Mouse (Mus musculus) neural tube, embryonic 11.5 days (tissue): ENCODE measurements around the gene Ugt1a10. TPM values are rescaled to one million over a fixed set of nuclear protein-coding genes. Genes with fewer than 3 reads are reported as not detected.

ENCODE experiments used
- ATAC-seq: fragments of 200-750 bp; cut with Nextera tagmentation; 2 replicates; pipeline ENCODE4 v1.8.0; 2017; ENCODE audit warnings: moderate number of reproducible peaks, mild to moderate bottlenecking, moderate TSS enrichment, moderate library complexity; ENCODE audit not compliant: insufficient read depth, low FRiP score, low TSS enrichment
- DNase-seq: peaks from one replicate; pipeline ENCODE4 v3.0.0-alpha.2; 2015; ENCODE audit warnings: low spot score
- H3K27ac ChIP-seq: fragments of 300-500 bp; sonication (generic); 2 replicates; pipeline ENCODE4 v1.5.1; 2014; ENCODE audit warnings: low read depth, mild to moderate bottlenecking, low read length
- H3K27me3 ChIP-seq: fragments of 300-500 bp; sonication (generic); 2 replicates; pipeline ENCODE4 v1.6.1; 2014; ENCODE audit warnings: mild to moderate bottlenecking, low read length, mixed read lengths; ENCODE audit not compliant: control insufficient read depth, insufficient read depth
- H3K36me3 ChIP-seq: fragments of 300-500 bp; sonication (generic); 2 replicates; pipeline ENCODE4 v1.6.1; 2014; ENCODE audit warnings: mild to moderate bottlenecking, low read length, moderate library complexity, mixed read lengths; ENCODE audit not compliant: control insufficient read depth, insufficient read depth
- H3K4me1 ChIP-seq: fragments of 300-500 bp; sonication (generic); 2 replicates; pipeline ENCODE4 v1.6.1; 2014; ENCODE audit warnings: low read length, mixed read lengths; ENCODE audit not compliant: control insufficient read depth, insufficient read depth
- H3K4me2 ChIP-seq: fragments of 300-500 bp; sonication (generic); 2 replicates; pipeline ENCODE4 v1.6.1; 2014; ENCODE audit warnings: low read depth, mild to moderate bottlenecking, moderate library complexity
- H3K4me3 ChIP-seq: fragments of 300-500 bp; sonication (generic); 2 replicates; pipeline ENCODE4 v1.5.1; 2014; ENCODE audit warnings: low read depth, low read length
- H3K9ac ChIP-seq: fragments of 300-500 bp; sonication (generic); 2 replicates; pipeline ENCODE4 v1.6.1; 2014; ENCODE audit warnings: mild to moderate bottlenecking, low read length
- H3K9me3 ChIP-seq: fragments of 300-500 bp; sonication (generic); 2 replicates; pipeline ENCODE4 v1.6.1; 2016; ENCODE audit warnings: low read length; ENCODE audit not compliant: control insufficient read depth
- WGBS: fragments of 180-500 bp; shearing (Covaris S2); extraction: QIAGEN DNeasy Blood & Tissue Kit; methylation state at CpG from one replicate; pipeline ENCODE4 v1.1.7; 2014; 5-methylcytosine and 5-hydroxymethylcytosine counted together
- polyA plus RNA-seq: library from polyadenylated mRNA; unstranded; fragments of >200 nt; fragmentation: Nextera tagmentation; extraction: Ambion mirVana; gene quantifications from 2 replicates; pipeline ENCODE4 v1.2.1, GENCODE M21; 2014

The Ugt1a10 gene
- polyA plus RNA-seq = not detected in 2 replicates

- H3K9ac ChIP-seq = no peak within 1 kb of the TSS
- no peak within 1 kb of the TSS for H3K4me2 ChIP-seq
- no peaks in the 10 kb centered on the region for H3K36me3 ChIP-seq
- no peaks in the 10 kb centered on the region for H3K27me3 ChIP-seq
- H3K9me3 ChIP-seq = no peaks in the 10 kb centered on the region
- DNase-seq = no peak
- WGBS = 79% methylated on average over 1 of the region's 1 CpGs
- no peaks in the 10 kb centered on the region for H3K4me1 ChIP-seq
- ATAC-seq = no peak
- H3K27ac ChIP-seq = no peak within 1 kb of the TSS
- no peak within 1 kb of the TSS for H3K4me3 ChIP-seq
Observed at GRCm38 (mm10) chr1:88055088-88055487, at the start of gene Ugt1a10. Gene Ugt1a10 (plus strand): TSS chr1:88055388.

- WGBS = 6% methylated on average over 5 of the region's 5 CpGs
- H3K4me2 ChIP-seq = peak overlapping the region; percentile 63
- DNase-seq (no peak), ATAC-seq (no peak)
- peak overlapping the region; percentile 92 for H3K9ac ChIP-seq
- H3K4me1 ChIP-seq = no peaks in the 10 kb centered on the region
- H3K9me3 ChIP-seq = no peaks in the 10 kb centered on the region
- no peaks in the 10 kb centered on the region for H3K36me3 ChIP-seq
- peak overlapping the region; percentile 88; the same call in 1 of the 2 replicates for H3K27ac ChIP-seq
- no peaks in the 10 kb centered on the region for H3K27me3 ChIP-seq
- H3K4me3 ChIP-seq = peak overlapping the region; percentile 67
Observed at GRCm38 (mm10) chr1:88007692-88008210, 47.4 kb upstream of the Ugt1a10 start.

- H3K4me3 ChIP-seq = peak within 1 kb of the TSS; percentile 67
- peak; percentile 87 for DNase-seq
- no peaks in the 10 kb centered on the region for H3K9me3 ChIP-seq
- peak; percentile 94 for ATAC-seq
- no peaks in the 10 kb centered on the region for H3K4me1 ChIP-seq
- no peaks in the 10 kb centered on the region for H3K27me3 ChIP-seq
- H3K9ac ChIP-seq = peak within 1 kb of the TSS; percentile 92
- H3K36me3 ChIP-seq = no peaks in the 10 kb centered on the region
- H3K27ac ChIP-seq = peak within 1 kb of the TSS; percentile 88
- peak within 1 kb of the TSS; percentile 63 for H3K4me2 ChIP-seq
- WGBS = under 1% methylated on average over 45 of the region's 45 CpGs
Observed at GRCm38 (mm10) chr1:88008211-88008697, 46.9 kb upstream of the Ugt1a10 start, which contains the start of gene Usp40. Gene Usp40 (minus strand): TSS chr1:88008551.

- Histone ChIP-seq H3K27me3 (no peaks in the 10 kb centered on the region), H3K27ac (no peak overlapping the region), H3K36me3 (no peaks in the 10 kb centered on the region), H3K9me3 (no peaks in the 10 kb centered on the region), H3K4me3 (peak overlapping the region; percentile 67), H3K4me1 (no peaks in the 10 kb centered on the region), H3K9ac (no peak overlapping the region), H3K4me2 (peak overlapping the region; percentile 63)
- ATAC-seq = peak; percentile 58; the same call in 1 of the 2 replicates
- DNase-seq = no peak
- WGBS = 56% methylated on average over 4 of the region's 4 CpGs
Observed at GRCm38 (mm10) chr1:88008735-88009134, 46.5 kb upstream of the Ugt1a10 start.

- H3K9me3 ChIP-seq = no peaks in the 10 kb centered on the region
- ATAC-seq (no peak), DNase-seq (no peak)
- H3K4me2 ChIP-seq = no peak overlapping the region
- no peak overlapping the region for H3K4me3 ChIP-seq
- 78% methylated on average over 3 of the region's 3 CpGs for WGBS
- H3K4me1 ChIP-seq = no peaks in the 10 kb centered on the region
- H3K36me3 ChIP-seq = no peaks in the 10 kb centered on the region
- H3K9ac ChIP-seq = no peak overlapping the region
- H3K27ac ChIP-seq = no peak overlapping the region
- H3K27me3 ChIP-seq = no peaks in the 10 kb centered on the region
Observed at GRCm38 (mm10) chr1:88009521-88009920, 45.7 kb upstream of the Ugt1a10 start.

- Histone ChIP-seq H3K4me1 (no peaks in the 10 kb centered on the region), H3K9me3 (no peaks in the 10 kb centered on the region), H3K4me3 (no peak overlapping the region), H3K4me2 (no peak overlapping the region), H3K9ac (no peak overlapping the region), H3K36me3 (no peaks in the 10 kb centered on the region), H3K27me3 (no peaks in the 10 kb centered on the region), H3K27ac (no peak overlapping the region)
- DNase-seq (no peak), ATAC-seq (no peak)
- 83% methylated on average over 3 of the region's 3 CpGs for WGBS
Observed at GRCm38 (mm10) chr1:88013726-88014125, 41.5 kb upstream of the Ugt1a10 start.

GRCm38 (mm10) chr1:88014194-88014593 lies 41.0 kb upstream of the Ugt1a10 start:
- H3K4me2 ChIP-seq = no peak overlapping the region
- H3K36me3 ChIP-seq = no peaks in the 10 kb centered on the region
- ATAC-seq = no peak
- no peak overlapping the region for H3K9ac ChIP-seq
- no peak for DNase-seq
- H3K27ac ChIP-seq = no peak overlapping the region
- H3K4me1 ChIP-seq = no peaks in the 10 kb centered on the region
- no peaks in the 10 kb centered on the region for H3K9me3 ChIP-seq
- H3K27me3 ChIP-seq = no peaks in the 10 kb centered on the region
- WGBS = 92% methylated on average over 4 of the region's 4 CpGs
- no peak overlapping the region for H3K4me3 ChIP-seq

- no peak for DNase-seq
- H3K4me1 ChIP-seq = no peaks in the 10 kb centered on the region
Observed at GRCm38 (mm10) chr1:88014671-88015070, 40.5 kb upstream of the Ugt1a10 start.

GRCm38 (mm10) chr1:88015371-88015770 lies 39.8 kb upstream of the Ugt1a10 start:
- DNase-seq (no peak), ATAC-seq (no peak)
- Histone ChIP-seq H3K4me3 (no peak overlapping the region), H3K4me2 (no peak overlapping the region), H3K36me3 (no peaks in the 10 kb centered on the region), H3K27ac (no peak overlapping the region), H3K9me3 (no peaks in the 10 kb centered on the region), H3K9ac (no peak overlapping the region), H3K4me1 (no peaks in the 10 kb centered on the region), H3K27me3 (no peaks in the 10 kb centered on the region)
- WGBS = 93% methylated on average over 6 of the region's 6 CpGs

More at GRCm38 (mm10) chr1:88014671-88015070, 40.5 kb upstream of the Ugt1a10 start:
- H3K36me3 ChIP-seq = no peaks in the 10 kb centered on the region
- H3K27ac ChIP-seq = no peak overlapping the region
- no peaks in the 10 kb centered on the region for H3K27me3 ChIP-seq
- no peak for ATAC-seq
- H3K9me3 ChIP-seq = no peaks in the 10 kb centered on the region
- H3K4me2 ChIP-seq = no peak overlapping the region
- 91% methylated on average over 4 of the region's 4 CpGs for WGBS
- no peak overlapping the region for H3K9ac ChIP-seq
- no peak overlapping the region for H3K4me3 ChIP-seq
